Mouse (Mus musculus): ENCODE data around the gene Elf3.

DNA sequence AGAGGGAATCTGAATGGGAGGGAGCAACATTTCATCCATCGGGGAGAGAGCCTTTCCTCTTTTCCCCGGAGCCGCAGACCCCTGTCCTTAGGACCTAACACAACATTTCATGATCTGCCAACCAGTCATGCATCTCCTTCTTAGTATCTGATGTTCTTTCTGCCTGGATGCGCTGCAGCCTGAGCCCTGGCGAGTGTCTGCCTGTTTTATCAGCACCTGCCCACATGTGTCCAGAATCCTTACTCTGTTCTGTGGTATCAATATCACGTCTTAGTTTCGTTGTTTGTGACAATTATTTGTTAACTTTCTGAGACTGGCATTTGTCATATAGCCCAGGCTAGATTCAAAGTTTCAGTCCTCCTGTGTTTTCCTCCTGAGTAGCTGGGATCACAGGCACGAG, 14.4 kb downstream of the Elf3 start:
- TF ChIP-seq CTCF (IDR thresholded peaks at IDR 0.05; ENCODE audit: control insufficient read depth, insufficient read depth, insufficient replicate concordance, low read depth, low read length) (no peak), POLR2A (IDR thresholded peaks at IDR 0.05; ENCODE audit: control insufficient read depth, low read depth, low read length) (no peak)

Measured in testis, adult 2 months (tissue).